Mouse (Mus musculus): Measurements from ENCODE around the gene Map3k21. TPM values are rescaled to one million over a fixed set of nuclear protein-coding genes. Genes with fewer than 3 reads are reported as not detected.

The Map3k21 gene
- 3.0 TPM for polyA plus RNA-seq (2014; fragmentation: Illumina TruSeq; extraction: RNeasy Lipid Tissue Mini Kit (QIAGEN cat#74804); ENCODE audit: low read depth, low replicate concordance)

GRCm38 (mm10) chr8:125910365-125911228, at the start of gene Map3k21:
Gene Map3k21, plus strand, starts transcription at chr8:125910450.

GRCm38 (mm10) chr8:125897868-125898788, 12.1 kb upstream of the Map3k21 start, which contains the start of gene Pcnx2:
Gene Pcnx2, minus strand, starts transcription at chr8:125898317.

GRCm38 (mm10) chr8:125995101-125995986, 85.1 kb downstream of the Map3k21 start, which contains the start of gene Kcnk1:
Gene Kcnk1, plus strand, starts transcription at chr8:125995170.

Other genes with a start within 250 kb of the Map3k21 start
- gene Map10, start 240.6 kb upstream of the Map3k21 start, polyA plus RNA-seq (2014; fragmentation: Illumina TruSeq; extraction: RNeasy Lipid Tissue Mini Kit (QIAGEN cat#74804); ENCODE audit: low read depth, low replicate concordance) = 9.0 TPM
- 6.4 TPM for gene Ntpcr, start 180.5 kb upstream of the Map3k21 start, polyA plus RNA-seq (2014; fragmentation: Illumina TruSeq; extraction: RNeasy Lipid Tissue Mini Kit (QIAGEN cat#74804); ENCODE audit: low read depth, low replicate concordance)
- not detected for gene Pcnx2, start 12.1 kb upstream of the Map3k21 start, polyA plus RNA-seq (2014; fragmentation: Illumina TruSeq; extraction: RNeasy Lipid Tissue Mini Kit (QIAGEN cat#74804); ENCODE audit: low read depth, low replicate concordance)
- 236 TPM for gene Kcnk1, start 84.7 kb downstream of the Map3k21 start, polyA plus RNA-seq (2014; fragmentation: Illumina TruSeq; extraction: RNeasy Lipid Tissue Mini Kit (QIAGEN cat#74804); ENCODE audit: low read depth, low replicate concordance)